Mouse (Mus musculus) brain, embryonic 14.5 days (tissue): ENCODE data around the gene Gm42372.

ENCODE experiments used
- CTCF ChIP-seq: fragments of 200-500 bp; IDR thresholded peaks from 2 replicates; pipeline ENCODE4 v1.5.1; 2012; ENCODE audit warnings: inconsistent platforms, mild to moderate bottlenecking, moderate library complexity, borderline replicate concordance; ENCODE audit not compliant: insufficient read depth, insufficient read length; ENCODE audit errors: extremely low read depth
- POLR2A ChIP-seq: fragments of 200-500 bp; IDR thresholded peaks from 2 replicates; pipeline ENCODE4 v1.6.1; 2012; ENCODE audit warnings: mild to moderate bottlenecking, inconsistent platforms, borderline replicate concordance; ENCODE audit not compliant: poor library complexity, insufficient read depth, insufficient read length, severe bottlenecking; ENCODE audit errors: extremely low read depth

GRCm38 (mm10) chr7:16947349-16947895 is 35.5 kb upstream of the Gm42372 start:
- TF ChIP-seq CTCF (no peak), POLR2A (no peak)
